Mouse (Mus musculus): Measurements from ENCODE around the gene Bdnf. TPM values are rescaled to one million over a fixed set of nuclear protein-coding genes. Genes with fewer than 3 reads are reported as not detected.

Bdnf gene
- total and polyA plus RNA-seq, 2 experiments from 2014 or later, result 7.8 to 10.7 TPM

GRCm38 (mm10) chr2:109676618-109676974, 2.1 kb downstream of the Bdnf start:
- H3K36me3 ChIP-seq (ENCODE audit: insufficient read depth, low read length), result no peaks in the 10 kb centered on the region
- H3K27me3 ChIP-seq (ENCODE audit: insufficient read depth, low read length), result peaks cover 13% of the 10 kb centered on the region; the same call in 1 of the 2 replicates
- H3K27ac ChIP-seq (ENCODE audit: low read depth, low read length), result peak overlapping the region; percentile 94
- TF ChIP-seq CTCF (IDR thresholded peaks at IDR 0.05), result no peak
- peaks cover 13% of the 10 kb centered on the region for H3K4me1 ChIP-seq (ENCODE audit: insufficient read depth, low read length)
- 1% methylated on average over 5 of the region's 6 CpGs for WGBS
- ATAC-seq (ENCODE audit: low FRiP score) (peak; percentile 14), DNase-seq (ENCODE audit: low spot score) (peak; percentile 22)
- no peaks in the 10 kb centered on the region for H3K9me3 ChIP-seq (ENCODE audit: low read length)
- peak overlapping the region; percentile 91 for H3K9ac ChIP-seq (replicated peaks; ENCODE audit: low read length, poor library complexity, severe bottlenecking)
- peak overlapping the region; percentile 71 for H3K4me3 ChIP-seq (ENCODE audit: low read depth, low read length)
- peak overlapping the region; percentile 95 for H3K4me2 ChIP-seq (ENCODE audit: low read depth, low read length, poor library complexity, severe bottlenecking)

GRCm38 (mm10) chr2:109677221-109678089, 3.0 kb downstream of the Bdnf start:
- 1% methylated on average over 44 of the region's 50 CpGs for WGBS
- Histone ChIP-seq H3K4me1 (ENCODE audit: insufficient read depth, low read length) (peaks cover 13% of the 10 kb centered on the region), H3K4me3 (ENCODE audit: low read depth, low read length) (peak overlapping the region; percentile 71), H3K4me2 (ENCODE audit: low read depth, low read length, poor library complexity, severe bottlenecking) (peak overlapping the region; percentile 95), H3K9ac (replicated peaks; ENCODE audit: low read length, poor library complexity, severe bottlenecking) (peak overlapping the region; percentile 91), H3K36me3 (ENCODE audit: insufficient read depth, low read length) (no peaks in the 10 kb centered on the region), H3K9me3 (ENCODE audit: low read length) (no peaks in the 10 kb centered on the region), H3K27ac (ENCODE audit: low read depth, low read length) (peak overlapping the region; percentile 94), H3K27me3 (ENCODE audit: insufficient read depth, low read length) (peaks cover 13% of the 10 kb centered on the region; the same call in 1 of the 2 replicates)
- no peak for TF ChIP-seq CTCF (IDR thresholded peaks at IDR 0.05)
- peak; percentile 55 for DNase-seq (ENCODE audit: low spot score)
- ATAC-seq (ENCODE audit: low FRiP score), result peak; percentile 67

GRCm38 (mm10) chr2:109678090-109678409, 3.5 kb downstream of the Bdnf start:
- WGBS, result 1% methylated on average over 18 of the region's 18 CpGs
- ATAC-seq (ENCODE audit: low FRiP score) (peak; percentile 91; the same call in 1 of the 2 replicates), DNase-seq (ENCODE audit: low spot score) (peak; percentile 93)
- Histone ChIP-seq H3K4me3 (ENCODE audit: low read depth, low read length) (peak overlapping the region; percentile 71), H3K27me3 (ENCODE audit: insufficient read depth, low read length) (peaks cover 13% of the 10 kb centered on the region; the same call in 1 of the 2 replicates), H3K4me2 (ENCODE audit: low read depth, low read length, poor library complexity, severe bottlenecking) (peak overlapping the region; percentile 95), H3K27ac (ENCODE audit: low read depth, low read length) (peak overlapping the region; percentile 94), H3K9me3 (ENCODE audit: low read length) (no peaks in the 10 kb centered on the region), H3K36me3 (ENCODE audit: insufficient read depth, low read length) (no peaks in the 10 kb centered on the region), H3K9ac (replicated peaks; ENCODE audit: low read length, poor library complexity, severe bottlenecking) (peak overlapping the region; percentile 91), H3K4me1 (ENCODE audit: insufficient read depth, low read length) (peaks cover 13% of the 10 kb centered on the region)
- TF ChIP-seq CTCF (IDR thresholded peaks at IDR 0.05), result 0 out of 2 replicates have a peak, but pooled peaks have one; percentile 10

- H3K4me2 ChIP-seq (ENCODE audit: low read depth, low read length, poor library complexity, severe bottlenecking), result peak overlapping the region; percentile 95
- ATAC-seq (ENCODE audit: low FRiP score), result no peak
Observed at GRCm38 (mm10) chr2:109678454-109678853, 4.0 kb downstream of the Bdnf start.

GRCm38 (mm10) chr2:109679446-109679845, 4.9 kb downstream of the Bdnf start:
- peak; percentile 42 for TF ChIP-seq CTCF (IDR thresholded peaks at IDR 0.05)
- no peaks in the 10 kb centered on the region for H3K36me3 ChIP-seq (ENCODE audit: insufficient read depth, low read length)
- WGBS, result 57% methylated on average over 2 of the region's 2 CpGs
- H3K9ac ChIP-seq (replicated peaks; ENCODE audit: low read length, poor library complexity, severe bottlenecking), result 0 out of 2 replicates have a peak overlapping the region, but pooled peaks have one; percentile 91
- no peaks in the 10 kb centered on the region for H3K9me3 ChIP-seq (ENCODE audit: low read length)
- peaks cover 10% of the 10 kb centered on the region; the same call in 1 of the 2 replicates for H3K27me3 ChIP-seq (ENCODE audit: insufficient read depth, low read length)
- H3K4me1 ChIP-seq (ENCODE audit: insufficient read depth, low read length), result peaks cover 4% of the 10 kb centered on the region
- ATAC-seq (ENCODE audit: low FRiP score), result no peak
- H3K4me3 ChIP-seq (ENCODE audit: low read depth, low read length), result no peak overlapping the region
- no peak overlapping the region for H3K4me2 ChIP-seq (ENCODE audit: low read depth, low read length, poor library complexity, severe bottlenecking)
- DNase-seq (ENCODE audit: low spot score), result peak; percentile 20
- no peak overlapping the region for H3K27ac ChIP-seq (ENCODE audit: low read depth, low read length)

More at GRCm38 (mm10) chr2:109678454-109678853, 4.0 kb downstream of the Bdnf start:
- WGBS, result 2% methylated on average over 8 of the region's 8 CpGs
- Histone ChIP-seq H3K27me3 (ENCODE audit: insufficient read depth, low read length) (peaks cover 13% of the 10 kb centered on the region; the same call in 1 of the 2 replicates), H3K36me3 (ENCODE audit: insufficient read depth, low read length) (no peaks in the 10 kb centered on the region), H3K27ac (ENCODE audit: low read depth, low read length) (peak overlapping the region; percentile 94), H3K4me3 (ENCODE audit: low read depth, low read length) (peak overlapping the region; percentile 71), H3K9ac (replicated peaks; ENCODE audit: low read length, poor library complexity, severe bottlenecking) (peak overlapping the region; percentile 91), H3K4me1 (ENCODE audit: insufficient read depth, low read length) (peaks cover 11% of the 10 kb centered on the region), H3K9me3 (ENCODE audit: low read length) (no peaks in the 10 kb centered on the region)
- DNase-seq (ENCODE audit: low spot score), result peak; percentile 24
- no peak for TF ChIP-seq CTCF (IDR thresholded peaks at IDR 0.05)

- no peaks in the 10 kb centered on the region for H3K27me3 ChIP-seq (ENCODE audit: insufficient read depth, low read length)
- no peak for DNase-seq (ENCODE audit: low spot score)
- H3K9me3 ChIP-seq (ENCODE audit: low read length), result no peaks in the 10 kb centered on the region
- ATAC-seq (ENCODE audit: low FRiP score), result no peak
- no peak overlapping the region for H3K4me3 ChIP-seq (ENCODE audit: low read depth, low read length)
- H3K4me2 ChIP-seq (ENCODE audit: low read depth, low read length, poor library complexity, severe bottlenecking), result no peak overlapping the region
- WGBS, result 89% methylated on average over 1 of the region's 1 CpGs
- no peak overlapping the region for H3K9ac ChIP-seq (replicated peaks; ENCODE audit: low read length, poor library complexity, severe bottlenecking)
- H3K36me3 ChIP-seq (ENCODE audit: insufficient read depth, low read length), result no peaks in the 10 kb centered on the region
- no peak overlapping the region for H3K27ac ChIP-seq (ENCODE audit: low read depth, low read length)
- H3K4me1 ChIP-seq (ENCODE audit: insufficient read depth, low read length), result no peaks in the 10 kb centered on the region
- no peak for TF ChIP-seq CTCF (IDR thresholded peaks at IDR 0.05)
Observed at GRCm38 (mm10) chr2:109681071-109681470, 6.6 kb downstream of the Bdnf start.

Measured in midbrain, postnatal 0 days (tissue).